Mouse (Mus musculus) cerebellum, adult 2 months (tissue): ENCODE data around the gene Baiap2l2. TPM values are rescaled to one million over a fixed set of nuclear protein-coding genes. Genes with fewer than 3 reads are reported as not detected.

Experiments used
- DNase-seq, 2 experiments: peaks; one replicate each; pipeline ENCODE4 v3.0.0; 2021
- H3K27ac ChIP-seq: fragments of 200-500 bp; 2 replicates; pipeline ENCODE4 v1.5.1; 2012; ENCODE audit warnings: low read length, control low read depth, inconsistent platforms; ENCODE audit not compliant: insufficient read depth
- H3K27me3 ChIP-seq: fragments of 200-500 bp; 2 replicates; pipeline ENCODE4 v1.6.1; 2012; ENCODE audit warnings: inconsistent platforms, mild to moderate bottlenecking, low read length, moderate library complexity; ENCODE audit not compliant: control insufficient read depth, insufficient read depth
- H3K4me1 ChIP-seq: fragments of 200-500 bp; 2 replicates; pipeline ENCODE4 v1.6.1; 2011; ENCODE audit warnings: low read length; ENCODE audit not compliant: control insufficient read depth, insufficient read depth
- H3K4me3 ChIP-seq: fragments of 200-500 bp; replicated peaks from 2 replicates; pipeline ENCODE3; 2011; ENCODE audit warnings: mild to moderate bottlenecking, low read depth, low read length, control low read depth; ENCODE audit not compliant: insufficient read depth
- CTCF ChIP-seq: fragments of 200-500 bp; IDR thresholded peaks from 2 replicates; pipeline ENCODE4 v1.5.1; 2011; ENCODE audit warnings: low read depth, mild to moderate bottlenecking, control low read depth, low read length, moderate library complexity, borderline replicate concordance; ENCODE audit not compliant: insufficient read depth
- POLR2A ChIP-seq: fragments of 200-500 bp; IDR thresholded peaks from 2 replicates; pipeline ENCODE4 v1.6.1; 2011; ENCODE audit warnings: low read length, control low read depth, borderline replicate concordance; ENCODE audit not compliant: insufficient read depth
- WGBS: fragments of 180-500 bp; shearing (Covaris S2); methylation state at CpG from one replicate; pipeline ENCODE4 v1.1.7; 2018; 5-methylcytosine and 5-hydroxymethylcytosine counted together
- polyA plus RNA-seq: library from polyadenylated mRNA; depleted of rRNA; stranded (reverse); fragments of >200 nt; gene quantifications from 2 replicates; pipeline ENCODE4 v1.2.3, GENCODE M21; 2012

The Baiap2l2 gene
- polyA plus RNA-seq, 1 experiment = 0.21 TPM

DNA sequence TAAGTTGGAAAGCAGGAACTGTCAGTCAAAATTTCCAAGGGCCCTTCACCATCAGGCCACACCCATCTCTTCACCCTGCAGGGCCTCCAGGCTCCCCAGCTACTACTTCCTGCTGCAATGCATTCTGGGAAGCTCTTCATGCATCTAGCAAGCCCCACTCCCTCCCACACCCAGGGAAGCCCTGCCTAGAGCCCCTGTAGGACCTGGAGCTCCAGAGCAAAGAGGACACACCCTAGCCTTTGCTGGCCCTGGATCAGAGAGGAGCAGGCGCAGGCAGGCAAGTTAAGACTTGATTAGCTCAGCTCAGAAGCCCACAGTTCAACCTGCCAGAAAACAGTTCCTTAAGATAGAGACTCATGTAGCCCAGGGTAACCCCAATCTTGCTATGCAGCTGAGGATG lies 3.9 kb downstream of the Baiap2l2 start:
- Histone ChIP-seq H3K27me3 (no peaks in the 10 kb centered on the region), H3K4me1 (no peaks in the 10 kb centered on the region), H3K4me3 (no peak overlapping the region), H3K27ac (no peak overlapping the region)
- DNase-seq = no peak
- WGBS = 89% methylated on average over 1 of the region's 1 CpGs
- no peak for TF ChIP-seq POLR2A
- TF ChIP-seq CTCF = no peak

DNA sequence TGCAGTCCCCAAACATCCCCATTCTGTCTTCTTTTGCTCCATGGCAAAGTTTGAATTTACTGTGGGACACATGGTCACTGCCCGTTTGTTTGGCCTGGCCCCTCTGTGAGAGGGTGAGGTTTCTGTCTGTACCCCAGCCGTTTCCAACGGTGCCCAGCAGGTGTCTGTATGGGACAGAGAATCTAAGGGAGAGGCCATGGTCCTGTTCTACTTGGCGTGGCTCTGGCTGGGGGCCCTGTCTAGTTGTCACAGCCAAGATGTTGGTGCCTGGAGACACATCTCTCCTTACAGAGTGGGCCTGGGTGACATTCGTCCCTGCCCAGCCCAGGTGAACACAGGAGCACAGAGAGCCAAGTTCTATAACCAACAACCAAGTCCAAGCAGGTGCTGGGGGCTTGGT lies 4.5 kb downstream of the Baiap2l2 start:
- Histone ChIP-seq H3K4me3 (no peak overlapping the region), H3K4me1 (no peaks in the 10 kb centered on the region), H3K27me3 (no peaks in the 10 kb centered on the region), H3K27ac (no peak overlapping the region)
- WGBS = 33% methylated on average over 5 of the region's 5 CpGs
- DNase-seq = no peak
- TF ChIP-seq POLR2A = no peak
- TF ChIP-seq CTCF = no peak

DNA sequence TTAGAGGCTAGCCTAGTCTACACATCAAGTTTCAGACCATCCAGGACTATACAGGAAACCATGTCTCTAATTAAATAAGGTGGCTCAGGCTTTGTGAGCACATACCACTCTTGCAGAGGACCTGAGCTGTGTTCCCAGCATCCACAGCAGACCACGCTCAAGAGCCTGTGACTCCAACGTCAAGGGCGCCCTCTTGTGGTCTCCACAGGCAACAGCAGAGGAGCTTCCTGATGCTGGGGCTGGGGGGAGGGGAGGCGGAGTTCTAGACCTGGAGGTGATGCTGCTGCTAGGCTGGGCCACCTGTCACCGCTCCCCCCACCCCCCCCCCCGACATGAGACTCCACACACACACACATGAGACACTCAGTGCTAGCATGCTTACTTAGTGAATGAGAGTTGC lies 5.1 kb downstream of the Baiap2l2 start:
- TF ChIP-seq POLR2A (no peak), CTCF (peak; percentile 44; the same call in 1 of the 2 replicates)
- Histone ChIP-seq H3K4me1 (no peaks in the 10 kb centered on the region), H3K4me3 (no peak overlapping the region), H3K27me3 (no peaks in the 10 kb centered on the region), H3K27ac (no peak overlapping the region)
- WGBS = 32% methylated on average over 6 of the region's 6 CpGs
- DNase-seq = no peak

DNA sequence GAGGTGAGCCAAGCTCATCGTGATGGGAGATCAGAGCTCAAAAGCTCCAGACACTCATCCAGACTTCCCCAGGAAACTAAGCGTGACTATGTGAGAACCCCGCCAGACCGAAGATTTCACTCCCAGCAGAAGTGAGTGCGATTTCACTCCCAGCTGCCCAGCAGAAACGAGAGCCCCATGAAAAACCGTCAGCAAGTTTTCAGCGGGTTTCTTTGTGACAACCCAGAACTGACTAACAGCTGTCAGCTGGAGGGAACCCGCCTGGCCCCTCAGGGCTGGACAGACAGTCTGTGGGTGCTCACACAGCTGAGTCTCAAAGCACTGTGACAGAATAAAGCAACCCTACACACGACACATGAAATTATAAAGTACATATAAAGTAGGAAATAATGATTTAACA lies 7.6 kb downstream of the Baiap2l2 start:
- no peak for TF ChIP-seq POLR2A
- TF ChIP-seq CTCF = no peak
- Histone ChIP-seq H3K4me3 (no peak overlapping the region), H3K4me1 (no peaks in the 10 kb centered on the region), H3K27ac (no peak overlapping the region), H3K27me3 (no peaks in the 10 kb centered on the region)
- no peak for DNase-seq
- WGBS = 55% methylated on average over 10 of the region's 10 CpGs

DNA sequence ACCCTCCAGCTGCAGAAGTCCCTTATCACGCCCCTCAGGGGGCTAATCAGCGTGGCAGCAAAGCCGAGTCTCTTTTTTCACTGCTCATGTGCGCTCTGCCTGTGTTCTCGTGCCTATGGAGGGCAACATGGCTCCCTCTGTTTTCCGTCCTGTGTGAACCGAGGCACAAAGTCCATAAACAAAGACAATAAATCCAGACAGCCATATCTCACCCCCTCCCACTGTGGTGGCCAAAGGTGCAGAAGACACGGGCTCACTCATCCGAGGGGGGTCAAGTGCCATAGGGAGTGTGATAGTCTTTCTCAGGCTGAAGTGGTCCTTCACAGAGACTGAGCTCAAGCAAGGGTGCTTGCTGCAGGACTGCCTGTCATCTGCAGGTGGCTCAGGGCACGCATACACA lies 12.3 kb downstream of the Baiap2l2 start:
- no peak overlapping the region for H3K4me3 ChIP-seq
- 34% methylated on average over 10 of the region's 10 CpGs for WGBS
- DNase-seq = no peak
- TF ChIP-seq POLR2A (no peak), CTCF (no peak)
- H3K27ac ChIP-seq = no peak overlapping the region
- no peaks in the 10 kb centered on the region for H3K27me3 ChIP-seq
- no peaks in the 10 kb centered on the region; the same call in none of the 2 replicates for H3K4me1 ChIP-seq

DNA sequence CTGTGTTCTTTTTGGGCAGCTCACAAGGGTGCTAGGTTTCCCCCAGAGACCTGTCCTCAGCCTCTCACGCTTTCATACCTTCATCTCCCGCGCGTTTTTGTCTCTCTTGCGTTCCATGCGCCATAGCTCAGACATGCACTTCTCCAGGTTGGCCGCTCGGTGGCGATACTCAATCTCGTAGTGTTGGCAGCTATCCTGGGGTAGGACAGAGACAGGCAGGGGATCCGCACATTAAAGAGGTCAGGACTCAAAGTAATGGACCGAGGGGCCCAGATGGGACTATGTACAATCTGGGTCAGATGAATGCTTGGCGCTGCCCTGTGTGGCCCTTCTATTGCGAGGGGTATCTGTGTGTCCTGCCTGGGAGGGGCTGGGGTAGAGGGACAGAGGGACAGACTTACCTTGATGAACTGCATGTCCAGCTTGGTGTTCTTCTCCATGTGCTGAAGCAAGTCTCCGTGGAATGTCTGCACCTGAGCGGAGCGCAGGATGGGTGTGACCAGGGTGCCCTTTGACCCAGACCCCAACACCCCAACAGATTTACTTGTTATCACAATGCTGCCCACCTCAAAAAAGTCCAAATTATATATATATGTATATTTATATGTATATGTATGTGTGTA lies 14.1 kb downstream of the Baiap2l2 start:
- no peak overlapping the region for H3K4me3 ChIP-seq
- no peaks in the 10 kb centered on the region for H3K27me3 ChIP-seq
- H3K27ac ChIP-seq = no peak overlapping the region
- 16% methylated on average over 17 of the region's 17 CpGs for WGBS
- TF ChIP-seq POLR2A = no peak
- peak; percentile 55; the same call in 1 of the 2 replicates for TF ChIP-seq CTCF
- no peaks in the 10 kb centered on the region; the same call in none of the 2 replicates for H3K4me1 ChIP-seq
- DNase-seq = no peak

DNA sequence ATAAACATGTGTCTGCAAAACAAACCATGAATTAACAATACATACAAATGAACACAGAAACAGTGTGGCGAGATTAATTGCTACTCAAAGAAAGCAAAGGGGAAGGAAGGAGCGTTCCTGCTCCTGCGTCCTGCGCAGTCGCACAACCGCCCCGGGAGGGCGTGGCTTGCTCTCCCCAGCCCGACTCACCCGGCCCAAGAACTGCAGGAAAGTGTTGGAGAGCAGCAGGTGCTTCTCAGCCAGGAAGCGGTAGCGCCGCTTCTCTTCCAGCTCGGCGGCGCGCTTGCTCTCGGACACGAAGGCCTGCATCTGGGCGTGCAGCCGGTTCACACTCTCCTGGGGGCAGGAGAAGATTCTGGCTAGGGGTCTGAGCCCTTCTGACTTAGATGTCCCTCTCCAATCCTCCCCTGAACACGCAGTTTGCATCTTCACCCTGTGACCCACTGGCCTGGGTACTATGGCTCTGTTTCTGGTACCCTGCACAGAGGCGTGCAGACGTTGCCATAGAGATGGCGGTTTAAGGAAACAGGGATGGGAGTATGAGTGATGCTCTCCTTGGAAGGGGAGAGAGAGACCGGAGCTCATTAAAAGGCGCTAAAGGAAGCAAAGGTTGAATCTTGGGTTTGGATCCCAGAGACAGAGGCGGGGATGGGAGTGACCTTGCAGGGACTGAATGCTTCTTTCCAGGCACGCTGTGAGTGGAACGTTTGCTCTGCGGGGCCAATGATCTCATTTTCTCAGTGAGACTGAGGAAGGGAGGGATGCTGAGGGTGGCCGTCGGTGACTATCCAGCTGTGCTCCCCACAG lies 14.8 kb downstream of the Baiap2l2 start:
- under 1% methylated on average over 33 of the region's 33 CpGs for WGBS
- Histone ChIP-seq H3K27me3 (no peaks in the 10 kb centered on the region), H3K4me3 (peak overlapping the region; percentile 6), H3K4me1 (no peaks in the 10 kb centered on the region; the same call in none of the 2 replicates), H3K27ac (no peak overlapping the region)
- TF ChIP-seq CTCF (no peak), POLR2A (no peak)
- peak; percentile 37 to 47 for DNase-seq

DNA sequence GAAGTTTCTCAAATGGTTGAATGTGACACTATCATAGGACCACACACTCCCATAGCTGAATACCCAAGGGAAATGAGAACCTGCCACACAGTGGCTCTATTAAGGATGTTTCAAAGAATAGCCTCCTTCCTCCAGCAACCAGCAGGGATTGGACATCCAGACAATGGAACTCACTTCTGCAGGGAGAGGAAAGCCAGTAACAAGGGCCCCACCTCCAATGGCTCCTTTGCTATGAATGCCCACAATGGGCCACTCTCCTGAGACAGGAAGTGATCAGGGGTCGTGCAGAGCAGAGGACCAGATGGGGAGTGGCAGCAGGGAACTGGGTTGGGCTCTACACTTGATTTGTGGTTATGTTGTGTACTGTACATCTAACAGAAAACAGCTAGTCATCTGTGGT lies 16.8 kb downstream of the Baiap2l2 start:
- no peaks in the 10 kb centered on the region for H3K27me3 ChIP-seq
- DNase-seq = no peak
- no peak overlapping the region for H3K27ac ChIP-seq
- H3K4me3 ChIP-seq = no peak overlapping the region
- H3K4me1 ChIP-seq = no peaks in the 10 kb centered on the region; the same call in none of the 2 replicates
- TF ChIP-seq POLR2A = no peak
- WGBS = 31% methylated on average over 1 of the region's 1 CpGs
